Mouse (Mus musculus) CD8-positive naive resting alpha-beta T cell, adult 2 months (primary cell): ENCODE measurements around the gene Rpa1.
A peak's percentile ranks its signal among the peaks of the same experiment; 100 is the strongest.
"Not testable (repeated sequence)": the region's sequence is repeated elsewhere in the genome, so short reads cannot be mapped to it uniquely, and the experiment has no call there.

Experiments
- DNase-seq, 2 experiments: peaks; one replicate each; pipeline ENCODE4 v3.0.0; 2022; ENCODE audit warnings: low read depth in 2 of 2, low spot score in 2 of 2

The Rpa1 gene

DNA sequence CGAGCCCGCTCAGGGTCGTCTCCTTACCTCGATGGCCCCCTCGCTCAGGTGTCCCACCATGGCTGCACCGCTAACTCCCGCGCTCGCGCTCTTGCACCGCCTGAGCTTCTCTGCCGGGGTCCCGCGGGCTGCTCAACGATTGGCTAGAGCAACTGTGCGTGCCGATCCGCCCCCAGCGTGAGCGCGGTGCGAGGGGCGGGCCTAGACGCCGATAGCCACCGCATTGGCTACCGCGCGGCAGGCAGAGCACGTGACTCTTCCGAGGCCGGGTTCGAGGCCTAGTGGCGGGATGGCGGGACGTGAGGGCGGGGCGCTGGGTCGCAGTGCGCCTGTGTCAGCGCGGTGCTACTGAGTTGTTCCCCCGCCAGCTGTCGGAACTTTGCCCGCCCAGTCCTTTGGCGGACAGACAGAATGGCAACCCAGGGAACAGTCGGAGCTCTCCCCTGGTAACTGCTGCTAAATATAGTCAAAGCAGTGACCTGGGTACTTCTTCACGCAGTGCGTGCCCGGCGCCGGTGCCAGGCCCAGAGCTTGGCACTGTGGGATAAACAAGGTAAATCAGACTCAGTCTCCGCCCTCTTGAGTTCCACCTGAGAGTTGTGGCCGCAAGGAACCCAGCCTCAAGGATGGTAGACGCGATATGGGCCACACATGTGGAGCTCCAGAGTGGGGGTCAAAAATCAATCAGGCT is at the start of gene Rpa1, which contains the start of gene Smyd4:
TSS of gene Rpa1 (minus strand) at position 126 of the 691 bp plus-strand sequence.
TSS of gene Smyd4 (plus strand) at position 235 of the 691 bp plus-strand sequence.
- DNase-seq = peak; percentile 88 to 92

- no peak for DNase-seq
Measured at GRCm38 (mm10) chr11:75397452-75397851, 49.3 kb upstream of the Rpa1 start.

- DNase-seq = no peak
Measured at GRCm38 (mm10) chr11:75395611-75396010, 47.5 kb upstream of the Rpa1 start.

DNA sequence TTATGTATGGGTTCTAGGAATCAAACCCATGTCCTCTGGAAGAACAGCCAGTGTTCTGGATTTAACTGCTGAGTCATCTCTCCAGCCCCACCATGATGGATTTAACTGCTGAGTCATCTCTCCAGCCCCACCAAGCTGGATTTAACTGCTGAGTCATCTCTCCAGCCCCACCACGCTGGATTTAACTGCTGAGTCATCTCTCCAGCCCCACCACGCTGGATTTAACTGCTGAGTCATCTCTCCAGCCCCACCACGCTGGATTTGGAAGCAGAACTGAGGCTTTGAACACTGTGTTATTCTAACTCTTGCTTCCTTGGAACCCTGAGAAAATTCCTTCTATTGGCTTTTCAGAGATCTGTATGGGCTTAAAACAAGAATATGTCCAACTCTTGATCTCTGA is 35.4 kb upstream of the Rpa1 start:
- DNase-seq = not testable (repeated sequence)

- DNase-seq = not testable (repeated sequence)
Measured at GRCm38 (mm10) chr11:75378786-75379185, 30.7 kb upstream of the Rpa1 start.

- no peak for DNase-seq
Measured at GRCm38 (mm10) chr11:75377125-75377524, 29.0 kb upstream of the Rpa1 start.

GRCm38 (mm10) chr11:75355475-75355874 is 7.4 kb upstream of the Rpa1 start:
- no peak for DNase-seq

DNA sequence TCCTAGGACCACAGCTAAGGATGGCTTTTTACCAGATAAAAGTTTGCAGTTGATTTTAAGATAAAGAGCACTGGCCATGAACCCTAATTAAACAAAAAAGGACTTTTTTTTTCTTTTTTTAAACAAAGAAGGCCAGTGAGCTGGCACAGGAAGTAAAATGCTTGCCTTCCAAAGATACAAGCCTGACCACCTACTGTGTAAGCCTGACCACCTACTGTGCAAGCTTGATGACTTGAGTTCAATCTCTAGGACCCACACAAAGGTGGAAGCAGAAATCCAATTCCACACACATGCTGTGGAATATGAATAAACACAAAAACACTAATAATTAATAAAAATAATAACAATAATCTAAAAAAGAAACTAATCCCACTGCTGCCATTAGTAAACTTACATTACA is 3.1 kb upstream of the Rpa1 start:
- no peak for DNase-seq

GRCm38 (mm10) chr11:75348890-75349261 is 752 bp upstream of the Rpa1 start:
- DNase-seq = no peak

GRCm38 (mm10) chr11:75347596-75347995 is 528 bp downstream of the Rpa1 start:
- no peak for DNase-seq

DNA sequence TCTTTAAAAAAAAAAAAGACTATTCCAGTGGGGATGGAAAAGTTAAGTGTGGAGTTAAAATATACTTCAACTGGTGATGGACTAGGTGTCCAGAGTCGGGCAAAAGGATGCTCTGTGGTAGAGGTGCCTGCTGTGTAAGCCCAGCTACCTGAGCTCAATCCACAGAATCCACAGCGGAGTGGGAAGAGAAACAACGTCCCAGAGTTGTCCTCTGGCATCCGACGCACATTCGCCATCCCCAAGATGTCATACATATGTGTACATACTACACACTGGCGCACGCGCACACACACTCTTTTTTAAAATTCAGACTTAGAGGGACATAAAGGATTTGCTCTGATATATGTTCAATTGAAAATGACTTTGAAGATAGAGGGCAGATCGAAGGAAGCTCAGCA is 937 bp downstream of the Rpa1 start:
- no peak for DNase-seq

- DNase-seq = no peak
Measured at GRCm38 (mm10) chr11:75346556-75347187, 1.5 kb downstream of the Rpa1 start.

GRCm38 (mm10) chr11:75344716-75345115 is 3.4 kb downstream of the Rpa1 start:
- no peak for DNase-seq

GRCm38 (mm10) chr11:75344163-75344562 is 4.0 kb downstream of the Rpa1 start:
- DNase-seq = no peak

GRCm38 (mm10) chr11:75343096-75343495 is 5.0 kb downstream of the Rpa1 start:
- no peak for DNase-seq

- no peak for DNase-seq
Measured at GRCm38 (mm10) chr11:75340698-75341345, 7.3 kb downstream of the Rpa1 start.

DNA sequence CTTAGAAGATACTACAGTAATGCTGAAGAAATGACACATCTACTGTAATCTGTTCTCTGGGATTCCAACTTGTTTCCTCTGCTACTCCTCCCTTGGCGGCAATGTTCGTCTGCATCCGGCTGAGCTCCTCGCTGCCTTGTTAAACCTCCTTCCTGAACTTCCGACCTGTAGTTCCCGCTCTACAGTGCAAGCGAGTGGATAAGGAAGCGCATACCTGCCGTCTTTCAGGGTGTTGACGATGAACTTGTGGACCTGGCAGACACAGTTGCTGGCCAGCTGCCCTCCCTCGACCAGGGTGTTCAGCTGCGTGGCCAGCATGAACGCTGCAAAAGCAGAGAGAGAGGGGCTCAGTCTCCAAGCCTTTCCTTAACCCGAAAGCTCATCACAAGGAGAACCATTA is 8.0 kb downstream of the Rpa1 start:
- no peak for DNase-seq

DNA sequence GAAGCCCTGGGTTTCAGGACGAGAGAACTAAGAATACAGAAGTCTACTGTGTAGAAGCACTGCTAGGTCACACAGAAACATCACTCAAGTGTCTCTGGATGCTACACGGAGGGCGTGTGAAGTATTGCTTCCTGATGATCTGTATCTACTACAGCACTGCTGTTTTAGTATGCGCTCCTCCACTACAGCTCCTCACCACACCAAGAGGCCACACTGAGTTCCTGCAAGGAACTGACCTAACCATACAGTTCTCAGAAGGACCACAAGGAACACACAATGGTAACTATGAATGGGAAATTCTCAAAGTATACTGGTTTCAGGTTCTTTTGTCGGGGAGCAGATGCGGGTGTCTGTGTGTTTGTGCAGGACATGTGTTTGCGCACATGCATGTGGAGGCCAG is 10.9 kb downstream of the Rpa1 start:
- DNase-seq = no peak

DNA sequence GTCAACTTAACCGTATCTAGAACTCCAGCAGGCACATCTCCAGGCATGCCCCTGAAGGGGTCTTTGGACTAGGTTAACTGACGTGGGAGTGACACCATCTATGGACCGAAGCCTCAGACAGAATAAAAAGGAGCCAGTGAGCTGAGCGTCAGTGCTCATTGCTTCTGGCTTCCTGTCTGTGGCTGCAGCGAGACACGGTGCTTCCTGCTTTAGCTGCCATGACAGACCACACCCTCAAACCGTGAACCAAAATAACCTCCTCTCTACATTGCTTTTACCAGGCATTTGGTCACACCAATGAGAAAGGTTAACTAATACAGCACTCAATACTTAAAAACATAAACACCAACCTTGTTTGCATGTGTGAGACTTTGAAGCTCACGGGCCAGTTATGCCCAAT is 11.4 kb downstream of the Rpa1 start:
- DNase-seq = peak; percentile 57 to 71

DNA sequence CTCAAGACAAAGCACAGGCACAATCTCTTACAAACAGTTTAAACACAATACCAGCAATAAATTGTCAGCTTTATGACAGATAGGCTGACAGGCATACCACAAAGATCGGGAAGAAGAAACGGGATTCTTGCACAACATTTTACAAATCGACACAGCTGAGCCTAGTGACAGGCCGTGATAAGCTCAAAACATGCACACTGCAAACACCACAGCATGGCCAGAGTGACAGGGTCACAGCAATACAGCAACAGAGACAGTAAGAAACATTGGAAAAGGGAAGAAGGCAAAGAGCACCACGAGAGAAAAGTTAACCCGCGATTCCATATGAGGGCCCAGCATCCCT is 22.2 kb downstream of the Rpa1 start:
- no peak for DNase-seq

GRCm38 (mm10) chr11:75325116-75325968 is 22.8 kb downstream of the Rpa1 start:
- DNase-seq = no peak

DNA sequence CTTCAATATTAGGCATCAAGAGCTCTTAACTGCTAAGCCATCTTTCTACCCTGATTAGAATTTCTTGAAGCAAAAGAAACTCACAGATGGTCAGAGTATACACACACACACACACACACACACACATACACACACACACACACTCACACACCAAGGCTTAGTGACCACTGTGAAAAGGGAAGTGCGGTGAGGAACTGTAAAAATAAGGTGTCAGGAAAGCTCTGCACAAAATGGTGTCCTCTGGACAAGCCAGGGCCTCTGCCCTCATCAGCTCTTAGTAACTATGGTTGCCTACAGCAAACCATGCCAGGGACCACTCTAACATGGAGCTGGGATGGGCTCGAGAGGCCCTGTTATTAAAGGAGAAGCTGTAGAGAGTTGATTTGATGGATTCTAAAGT is 23.7 kb downstream of the Rpa1 start:
- DNase-seq = no peak
